Comparison of ENCODE assay signal across 8 mouse cellular contexts in genomic region chr13:99055609-99056321, GRCm38 (mm10).
DNase-seq lines count a peak whose midpoint lies in the region; ATAC-seq and TF ChIP-seq lines count a peak whose summit lies in the region.
"Had no signal": no experiment of that assay in that cellular context is flagged by ENCODE, and none has a peak within 500 bp of the region (broad histone marks: within the 10 kb centered on the region; RNA-seq: fewer than 3 reads in every experiment).

No protein-coding gene starts in this region.

- H3K4me3 ChIP-seq in kidney, embryonic 15.5 days (replicated peaks), result no peak overlapping the region
- no peak overlapping the region for H3K4me3 ChIP-seq in embryonic facial prominence, embryonic 13.5 days
- no peak overlapping the region for H3K4me3 ChIP-seq in heart, postnatal 0 days (ENCODE audit: low read depth, low read length)
- no peak overlapping the region for H3K4me3 ChIP-seq in midbrain, embryonic 15.5 days
- H3K4me3 ChIP-seq: liver, embryonic 13.5 days had no signal

- H3K27me3 ChIP-seq in kidney, embryonic 15.5 days, result no peaks in the 10 kb centered on the region
- no peaks in the 10 kb centered on the region for H3K27me3 ChIP-seq in embryonic facial prominence, embryonic 13.5 days
- no peaks in the 10 kb centered on the region; the same call in 1 of the 2 replicates for H3K27me3 ChIP-seq in heart, postnatal 0 days (ENCODE audit: control insufficient read depth, insufficient read depth, low read length)
- no peaks in the 10 kb centered on the region for H3K27me3 ChIP-seq in midbrain, embryonic 15.5 days (replicated peaks)

- DNase-seq in kidney, postnatal 4 days, result peak; percentile 67 to 70
- no peak for DNase-seq in heart, postnatal 0 days (ENCODE audit: low spot score)
- DNase-seq in thymus, postnatal 0 days (ENCODE audit: low spot score), result no peak
- DNase-seq: liver, embryonic 13.5 days had no signal

- H3K4me2 ChIP-seq in kidney, embryonic 15.5 days, result no peak overlapping the region
- H3K4me2 ChIP-seq in embryonic facial prominence, embryonic 13.5 days, result 0 out of 2 replicates have a peak overlapping the region, but pooled peaks have one; percentile 1
- peak overlapping the region; percentile 23; the same call in 1 of the 2 replicates for H3K4me2 ChIP-seq in heart, postnatal 0 days (ENCODE audit: low read depth, low read length)
- H3K4me2 ChIP-seq in midbrain, embryonic 15.5 days, result no peak overlapping the region
- H3K4me2 ChIP-seq: liver, embryonic 13.5 days had no signal

- ATAC-seq in kidney, embryonic 15.5 days (replicated peaks; ENCODE audit: low FRiP score), result no peak
- no peak for ATAC-seq in embryonic facial prominence, embryonic 13.5 days (ENCODE audit: insufficient number of reproducible peaks, insufficient read depth, low FRiP score, low TSS enrichment, low read depth)
- 0 out of 2 replicates have a peak, but pooled peaks have one; percentile 39 for ATAC-seq in heart, postnatal 0 days (ENCODE audit: insufficient read depth, low read depth)
- ATAC-seq in midbrain, embryonic 15.5 days (replicated peaks), result 0 out of 2 replicates have a peak, but pooled peaks have one; percentile 30
- no peak for ATAC-seq in megakaryocyte, adult 5-6 weeks (ENCODE audit: poor library complexity, severe bottlenecking)

- no peaks in the 10 kb centered on the region for H3K36me3 ChIP-seq in kidney, embryonic 15.5 days
- H3K36me3 ChIP-seq in embryonic facial prominence, embryonic 13.5 days, result no peaks in the 10 kb centered on the region
- H3K36me3 ChIP-seq in heart, postnatal 0 days (replicated peaks; ENCODE audit: control insufficient read depth, insufficient read depth, low read length), result no peaks in the 10 kb centered on the region
- no peaks in the 10 kb centered on the region for H3K36me3 ChIP-seq in midbrain, embryonic 15.5 days (replicated peaks)
- H3K36me3 ChIP-seq: liver, embryonic 13.5 days had no signal

- 39% methylated on average over 11 of the region's 11 CpGs for WGBS in kidney, embryonic 15.5 days
- WGBS in embryonic facial prominence, embryonic 13.5 days, result 31% methylated on average over 11 of the region's 11 CpGs
- 8% methylated on average over 11 of the region's 11 CpGs for WGBS in heart, postnatal 0 days
- 42% methylated on average over 11 of the region's 11 CpGs for WGBS in midbrain, embryonic 15.5 days

- no peaks in the 10 kb centered on the region for H3K9me3 ChIP-seq in kidney, embryonic 15.5 days (replicated peaks)
- H3K9me3 ChIP-seq in embryonic facial prominence, embryonic 13.5 days, result no peaks in the 10 kb centered on the region
- H3K9me3 ChIP-seq in heart, postnatal 0 days (replicated peaks; ENCODE audit: control insufficient read depth, low read length), result no peaks in the 10 kb centered on the region
- no peaks in the 10 kb centered on the region for H3K9me3 ChIP-seq in midbrain, embryonic 15.5 days
- H3K9me3 ChIP-seq: liver, embryonic 13.5 days had no signal

- TF ChIP-seq EP300 in heart, postnatal 0 days (IDR thresholded peaks at IDR 0.05; ENCODE audit: low read depth), result no peak

- H3K9ac ChIP-seq in kidney, embryonic 15.5 days, result no peak overlapping the region
- no peak overlapping the region for H3K9ac ChIP-seq in embryonic facial prominence, embryonic 13.5 days
- H3K9ac ChIP-seq in heart, postnatal 0 days (replicated peaks; ENCODE audit: low read depth, low read length), result no peak overlapping the region
- H3K9ac ChIP-seq in midbrain, embryonic 15.5 days, result no peak overlapping the region
- H3K9ac ChIP-seq: liver, embryonic 13.5 days had no signal

- peaks cover 5% of the 10 kb centered on the region for H3K4me1 ChIP-seq in kidney, embryonic 15.5 days
- H3K4me1 ChIP-seq in embryonic facial prominence, embryonic 13.5 days, result peaks cover 26% of the 10 kb centered on the region; the same call in 1 of the 2 replicates
- H3K4me1 ChIP-seq in heart, postnatal 0 days (ENCODE audit: control insufficient read depth, insufficient read depth), result peaks cover 9% of the 10 kb centered on the region
- H3K4me1 ChIP-seq in midbrain, embryonic 15.5 days, result peaks cover 7% of the 10 kb centered on the region; the same call in 1 of the 2 replicates
- H3K4me1 ChIP-seq: liver, embryonic 13.5 days had no signal

- no peak overlapping the region for H3K27ac ChIP-seq in kidney, embryonic 15.5 days
- H3K27ac ChIP-seq in embryonic facial prominence, embryonic 13.5 days, result no peak overlapping the region; the same call in 1 of the 2 replicates
- H3K27ac ChIP-seq in heart, postnatal 0 days (ENCODE audit: low read depth), result peak overlapping the region; percentile 23; the same call in 1 of the 2 replicates
- H3K27ac ChIP-seq in midbrain, embryonic 15.5 days, result no peak overlapping the region
- H3K27ac ChIP-seq: liver, embryonic 13.5 days had no signal

- no peak for TF ChIP-seq CTCF in heart, postnatal 0 days (IDR thresholded peaks at IDR 0.05; ENCODE audit: low read depth)

Comparison
In these comparisons a context has a peak if more than half of its experiments do, and no peak if none do; other contexts are left out.
1. DNase-seq: peak in kidney, postnatal 4 days (2 of 2); none in heart, postnatal 0 days (single experiment) and thymus, postnatal 0 days (single experiment).
2. ATAC-seq: peak in heart, postnatal 0 days (single experiment) and midbrain, embryonic 15.5 days (single experiment); none in kidney, embryonic 15.5 days (single experiment), embryonic facial prominence, embryonic 13.5 days (single experiment) and megakaryocyte, adult 5-6 weeks (single experiment).
3. H3K4me2 ChIP-seq: peak in embryonic facial prominence, embryonic 13.5 days (single experiment) and heart, postnatal 0 days (single experiment); none in kidney, embryonic 15.5 days (single experiment) and midbrain, embryonic 15.5 days (single experiment).